1 mouse cellular context compared by ENCODE assay signal in the genomic region with DNA sequence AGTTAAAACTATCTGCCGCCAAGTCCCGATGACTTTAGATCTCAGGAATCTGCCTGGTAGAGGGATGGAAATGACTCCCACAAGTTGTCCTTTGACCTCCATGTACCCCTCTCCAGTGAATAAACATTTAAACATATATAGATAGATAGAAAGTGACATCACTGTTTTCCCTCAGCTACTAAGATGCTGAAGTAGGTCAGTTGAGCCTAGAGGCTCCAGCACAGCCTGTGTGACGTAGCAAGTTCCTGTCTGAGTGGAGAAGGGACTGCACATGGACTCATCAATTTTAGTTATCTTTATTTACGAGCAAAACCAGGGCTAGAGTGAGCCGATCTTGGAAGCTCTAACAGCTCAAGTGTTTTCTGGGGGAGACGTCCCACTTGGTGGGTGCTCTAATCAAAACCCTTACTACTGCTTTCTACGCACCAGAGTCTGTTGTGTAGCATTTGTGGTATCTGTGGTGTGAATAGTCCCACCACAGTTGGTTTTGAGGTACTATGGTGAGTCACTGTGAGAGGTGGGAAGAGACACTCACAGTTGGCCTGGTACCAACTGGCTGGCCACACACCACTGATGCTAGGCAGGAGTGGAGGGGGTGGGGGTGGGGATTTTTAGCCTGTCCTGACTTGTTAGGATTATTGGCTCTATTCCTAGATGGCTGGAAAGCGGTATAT.
TF ChIP-seq lines count a peak whose summit lies in the region.

No protein-coding gene starts in this region.

TF ChIP-seq in MEL, 35 proteins besides CTCF, POLR2A, EP300 and RAD21 (continued from another document):
- TF ChIP-seq UBTF (IDR thresholded peaks at IDR 0.05; ENCODE audit: borderline replicate concordance, insufficient read depth, low read depth, low read length) (no peak), ELF1 (IDR thresholded peaks at IDR 0.05; ENCODE audit: low read depth, low read length) (no peak), NELFE (IDR thresholded peaks at IDR 0.05; ENCODE audit: low read depth, low read length) (no peak), TBP (IDR thresholded peaks at IDR 0.05; ENCODE audit: low read depth, low read length) (no peak), POLR2AphosphoS5 (IDR thresholded peaks at IDR 0.05; ENCODE audit: borderline replicate concordance, low read depth, low read length) (no peak), POLR2AphosphoS2 (IDR thresholded peaks at IDR 0.05; ENCODE audit: low read length) (no peak)
